Mouse (Mus musculus): ENCODE measurements at regions not wholly inside any gene's neighbourhood (a gene's known extent, or its start where the extent isn't known, plus 50 kb on each side); places are given as distances from the start of the nearest gene placed in this dataset.

DNA sequence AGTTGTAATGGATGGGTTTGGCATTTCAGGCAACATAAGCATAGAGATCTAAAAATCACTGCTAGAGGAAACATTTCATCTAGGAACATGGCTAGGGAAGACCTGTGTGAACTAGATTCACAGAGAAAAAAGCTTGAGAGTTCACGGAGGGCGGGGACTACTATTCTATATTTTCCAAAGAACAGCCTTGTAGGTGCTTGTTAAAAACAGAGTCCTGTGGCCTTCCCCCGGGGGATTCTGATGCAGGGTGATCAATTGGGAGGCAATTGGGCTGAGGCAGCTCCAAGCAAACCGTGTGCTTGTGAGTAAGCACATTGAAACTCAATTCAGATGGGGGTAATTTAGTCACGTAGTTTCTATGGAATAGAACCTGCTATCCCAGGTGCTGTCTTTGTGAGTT is 112.0 kb downstream of the Mterf1b start (continued):
- TF ChIP-seq NRF1 (IDR thresholded peaks at IDR 0.05; ENCODE audit: low read depth, low read length) (no peak), KAT2A (IDR thresholded peaks at IDR 0.05; ENCODE audit: insufficient replicate concordance, low read length) (no peak), MAZ (IDR thresholded peaks at IDR 0.05; ENCODE audit: low read depth, low read length) (no peak)

DNA sequence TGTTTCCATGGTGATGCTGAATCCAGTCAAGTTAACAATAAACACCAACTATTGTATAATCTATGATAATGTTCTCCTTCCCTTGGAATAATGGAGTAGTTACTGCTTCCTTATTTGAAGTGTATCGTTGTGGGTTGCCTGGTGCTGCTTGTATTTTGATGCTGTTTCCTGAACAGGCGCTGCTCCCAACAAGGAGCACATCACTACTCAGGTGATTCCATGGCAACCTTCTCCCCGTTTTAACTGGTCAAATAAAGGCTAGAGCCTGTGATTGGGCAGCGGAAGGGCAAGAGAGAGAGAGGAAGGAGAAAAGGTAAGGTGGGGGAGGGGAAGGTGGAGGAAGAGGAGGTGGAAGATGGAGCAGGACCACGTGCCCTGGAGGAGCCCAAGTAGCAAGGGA is 116.3 kb downstream of the Mterf1b start:
- H3K9ac ChIP-seq (ENCODE audit: insufficient read depth, low read depth): no peak overlapping the region

DNA sequence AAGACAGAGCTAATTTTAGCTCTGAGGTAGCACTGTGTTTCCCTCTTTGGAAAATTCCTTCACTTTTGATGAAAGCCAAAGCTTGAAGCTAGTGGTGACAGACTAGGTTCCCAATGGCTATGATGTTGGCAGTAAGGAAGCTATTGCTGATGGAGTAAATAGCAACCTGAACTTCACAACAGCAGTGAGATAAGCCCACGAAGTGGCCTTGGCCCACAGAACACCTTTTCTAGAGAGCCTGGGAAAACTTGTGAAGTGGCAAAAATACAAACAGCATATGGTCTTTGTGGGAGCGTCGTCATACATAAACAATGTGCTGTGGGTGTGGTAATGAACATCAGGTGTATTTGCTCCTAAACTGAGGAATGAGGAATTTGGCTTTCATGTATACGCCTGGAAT is 119.0 kb downstream of the Mterf1b start:
- no peak for DNase-seq (ENCODE audit: extremely low read depth)
- in situ Hi-C loops (cut with MboI; ENCODE audit: low pct_ligation_motif_present, low pct_unique_long_range_greater_than_20kb, low sequenced_read_pairs): no loop called here

More for the DNA sequence above, 116.3 kb downstream of the Mterf1b start:
- no peaks in the 10 kb centered on the region for H3K79me2 ChIP-seq (replicated peaks; ENCODE audit: control insufficient read depth, extremely low read depth, insufficient read depth, poor library complexity, severe bottlenecking)
- no peaks in the 10 kb centered on the region for H3K9me3 ChIP-seq (replicated peaks; ENCODE audit: low read length)
- H3K27me3 ChIP-seq (replicated peaks): no peaks in the 10 kb centered on the region
- H3K4me3 ChIP-seq (replicated peaks in 1 of 3; ENCODE audit: low read depth in 2 of 3, low read length in 2 of 3, poor library complexity in 1 of 3): no peak overlapping the region
- TF ChIP-seq USF2 (conservative IDR thresholded peaks at IDR 0.05; ENCODE audit: low read depth, low read length): no peak
- no peak for TF ChIP-seq JUND (conservative IDR thresholded peaks at IDR 0.05; ENCODE audit: low read depth, low read length)
- TF ChIP-seq CHD2 (IDR thresholded peaks at IDR 0.05; ENCODE audit: low read length): no peak
- no peak for TF ChIP-seq MYC (IDR thresholded peaks at IDR 0.05; ENCODE audit: low read depth, low read length)
- no peak for TF ChIP-seq ELF1 (IDR thresholded peaks at IDR 0.05; ENCODE audit: low read depth, low read length)
- no peak for TF ChIP-seq USF1 (IDR thresholded peaks at IDR 0.05; ENCODE audit: low read depth, low read length)
- TF ChIP-seq POLR2AphosphoS2 (IDR thresholded peaks at IDR 0.05; ENCODE audit: low read depth, low read length): no peak
- TF ChIP-seq MAZ (IDR thresholded peaks at IDR 0.05; ENCODE audit: low read depth, low read length): no peak
- TF ChIP-seq ZNF384 (IDR thresholded peaks at IDR 0.05; ENCODE audit: low read depth, low read length): no peak
- no peak for TF ChIP-seq EP300 (IDR thresholded peaks at IDR 0.05; ENCODE audit: low read length)
- TF ChIP-seq CTCF (conservative IDR thresholded peaks at IDR 0.05 in 1 of 2, IDR thresholded peaks at IDR 0.05 in 1 of 2; ENCODE audit: low read depth in 2 of 2, low read length in 2 of 2): no peak
- TF ChIP-seq IRF4 (IDR thresholded peaks at IDR 0.05; ENCODE audit: low read depth, low read length): no peak
- no peak for TF ChIP-seq MEF2A (IDR thresholded peaks at IDR 0.05; ENCODE audit: borderline replicate concordance, low read depth, low read length)
- no peak for TF ChIP-seq KAT2A (IDR thresholded peaks at IDR 0.05; ENCODE audit: insufficient replicate concordance, low read length)
- no peak for TF ChIP-seq ETS1 (conservative IDR thresholded peaks at IDR 0.05; ENCODE audit: low read depth, low read length)
- TF ChIP-seq SMC3 (IDR thresholded peaks at IDR 0.05; ENCODE audit: low read depth, low read length): no peak
- no peaks in the 10 kb centered on the region for H3K36me3 ChIP-seq (replicated peaks in 1 of 2; ENCODE audit: control insufficient read depth in 1 of 2, insufficient read depth in 1 of 2, low read length in 1 of 2)
- dilution Hi-C loops (cut with MboI; ENCODE audit: extremely low pct_ligation_motif_present, extremely low pct_unique_long_range_greater_than_20kb, low sequenced_read_pairs) (no loop called here), in situ Hi-C loops (cut with MboI; ENCODE audit: low pct_ligation_motif_present, low pct_unique_long_range_greater_than_20kb, low sequenced_read_pairs) (no loop called here)
- H3K4me1 ChIP-seq (ENCODE audit: control insufficient read depth in 1 of 2, insufficient read depth in 2 of 2): no peaks in the 10 kb centered on the region
- no peak overlapping the region for H3K4me2 ChIP-seq (ENCODE audit: insufficient read depth, low read depth, poor library complexity, severe bottlenecking)
- no peak for DNase-seq (ENCODE audit: extremely low read depth)
- H3K27ac ChIP-seq (ENCODE audit: insufficient read depth, low read depth): no peak overlapping the region

More for the DNA sequence above, 119.0 kb downstream of the Mterf1b start:
- Histone ChIP-seq H3K4me2 (ENCODE audit: insufficient read depth, low read depth, poor library complexity, severe bottlenecking) (no peak overlapping the region), H3K4me1 (ENCODE audit: control insufficient read depth in 1 of 2, insufficient read depth in 2 of 2) (no peaks in the 10 kb centered on the region), H3K79me2 (replicated peaks; ENCODE audit: control insufficient read depth, extremely low read depth, insufficient read depth, poor library complexity, severe bottlenecking) (no peaks in the 10 kb centered on the region), H3K27ac (ENCODE audit: insufficient read depth, low read depth) (no peak overlapping the region), H3K4me3 (replicated peaks in 1 of 3; ENCODE audit: low read depth in 2 of 3, low read length in 2 of 3, poor library complexity in 1 of 3) (no peak overlapping the region), H3K9ac (ENCODE audit: insufficient read depth, low read depth) (no peak overlapping the region), H3K27me3 (replicated peaks) (no peaks in the 10 kb centered on the region), H3K9me3 (replicated peaks; ENCODE audit: low read length) (no peaks in the 10 kb centered on the region), H3K36me3 (replicated peaks in 1 of 2; ENCODE audit: control insufficient read depth in 1 of 2, insufficient read depth in 1 of 2, low read length in 1 of 2) (no peaks in the 10 kb centered on the region)
- TF ChIP-seq TBP (conservative IDR thresholded peaks at IDR 0.05; ENCODE audit: low read depth, low read length) (no peak), CTCF (conservative IDR thresholded peaks at IDR 0.05 in 1 of 2, IDR thresholded peaks at IDR 0.05 in 1 of 2; ENCODE audit: low read depth in 2 of 2, low read length in 2 of 2) (no peak), MEF2A (IDR thresholded peaks at IDR 0.05; ENCODE audit: borderline replicate concordance, low read depth, low read length) (no peak), JUND (conservative IDR thresholded peaks at IDR 0.05; ENCODE audit: low read depth, low read length) (no peak), RCOR1 (conservative IDR thresholded peaks at IDR 0.05; ENCODE audit: low read depth, low read length) (no peak), ETS1 (conservative IDR thresholded peaks at IDR 0.05; ENCODE audit: low read depth, low read length) (no peak), JUN (IDR thresholded peaks at IDR 0.05; ENCODE audit: insufficient read depth, low read depth, low read length) (no peak), MAZ (IDR thresholded peaks at IDR 0.05; ENCODE audit: low read depth, low read length) (no peak), MAX (IDR thresholded peaks at IDR 0.05; ENCODE audit: low read length) (no peak), ELF1 (IDR thresholded peaks at IDR 0.05; ENCODE audit: low read depth, low read length) (no peak), ZC3H11A (IDR thresholded peaks at IDR 0.05; ENCODE audit: low read depth, low read length) (no peak), MYC (IDR thresholded peaks at IDR 0.05; ENCODE audit: low read depth, low read length) (no peak), ZNF384 (IDR thresholded peaks at IDR 0.05; ENCODE audit: low read depth, low read length) (no peak), USF1 (IDR thresholded peaks at IDR 0.05; ENCODE audit: low read depth, low read length) (no peak)
- dilution Hi-C loops (cut with MboI; ENCODE audit: extremely low pct_ligation_motif_present, extremely low pct_unique_long_range_greater_than_20kb, low sequenced_read_pairs): no loop called here

Data from CH12.LX (cell line).